Mouse (Mus musculus) kidney, adult 2 months (tissue): Measurements from ENCODE around the gene Scml4. TPM values are rescaled to one million over a fixed set of nuclear protein-coding genes. Genes with fewer than 3 reads are reported as not detected.

ENCODE experiments used
- DNase-seq: peaks from one replicate; pipeline ENCODE4 v3.0.0; 2021
- H3K27ac ChIP-seq: fragments of 200-500 bp; 2 replicates; pipeline ENCODE4 v1.5.1; 2012; ENCODE audit warnings: low read depth, low read length, control low read depth, inconsistent platforms; ENCODE audit not compliant: insufficient read depth
- H3K27me3 ChIP-seq: fragments of 200-500 bp; replicated peaks from 2 replicates; pipeline ENCODE4 v1.6.1; 2012; ENCODE audit warnings: mild to moderate bottlenecking, moderate library complexity, low read length, inconsistent platforms; ENCODE audit not compliant: control insufficient read depth, insufficient read depth
- H3K36me3 ChIP-seq: fragments of 200-500 bp; 2 replicates; pipeline ENCODE4 v1.6.1; 2012; ENCODE audit warnings: mild to moderate bottlenecking, moderate library complexity, low read length, inconsistent platforms; ENCODE audit not compliant: control insufficient read depth, insufficient read depth
- H3K4me1 ChIP-seq: fragments of 200-500 bp; 2 replicates; pipeline ENCODE4 v1.6.1; 2011; ENCODE audit warnings: low read length; ENCODE audit not compliant: control insufficient read depth, insufficient read depth
- H3K4me3 ChIP-seq: fragments of 200-500 bp; 2 replicates; pipeline ENCODE4 v1.5.1; 2011; ENCODE audit warnings: mild to moderate bottlenecking, low read depth, low read length, control low read depth; ENCODE audit not compliant: insufficient read depth
- CTCF ChIP-seq: fragments of 200-500 bp; conservative IDR thresholded peaks from 2 replicates; pipeline ENCODE4 v1.5.1; 2011; ENCODE audit warnings: low read depth, mild to moderate bottlenecking, control low read depth, low read length, moderate library complexity, mixed read lengths; ENCODE audit not compliant: insufficient read depth, insufficient read length
- POLR2A ChIP-seq: fragments of 200-500 bp; IDR thresholded peaks from one replicate; pipeline ENCODE4 v1.6.1; 2011; ENCODE audit warnings: low read depth, low read length, control low read depth
- WGBS: fragments of 180-500 bp; shearing (Covaris S2); methylation state at CpG from one replicate; pipeline ENCODE4 v1.1.7; 2018; 5-methylcytosine and 5-hydroxymethylcytosine counted together
- polyA plus RNA-seq: library from polyadenylated mRNA; depleted of rRNA; stranded (reverse); fragments of >200 nt; gene quantifications from 2 replicates; pipeline ENCODE4 v1.2.3, GENCODE M21; 2012

The Scml4 gene
- polyA plus RNA-seq, 1 experiment, result 2.2 TPM

DNA sequence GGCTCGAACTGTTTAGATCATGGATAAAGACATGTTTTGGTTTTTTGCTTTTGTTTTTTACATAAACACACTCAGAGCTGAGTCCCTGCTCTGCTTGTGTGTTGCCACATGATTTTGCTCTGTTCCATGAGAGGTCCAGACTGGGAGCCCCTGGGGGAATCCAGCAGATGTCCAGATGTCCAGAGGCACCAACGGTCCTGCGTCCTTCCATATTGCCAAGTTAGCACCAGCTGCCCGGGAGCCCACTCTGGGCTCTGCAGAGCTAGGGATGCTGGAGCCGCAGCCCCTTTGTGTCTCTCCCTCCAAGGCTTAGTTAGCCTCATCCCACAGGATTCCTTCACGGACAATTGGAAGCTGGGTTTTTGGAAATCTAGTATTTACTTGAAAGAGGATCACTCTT is 101.6 kb downstream of the Scml4 start:
- peaks cover 2% of the 10 kb centered on the region; the same call in 1 of the 2 replicates for H3K4me1 ChIP-seq
- no peak overlapping the region for H3K27ac ChIP-seq
- H3K27me3 ChIP-seq, result no peaks in the 10 kb centered on the region
- no peak for TF ChIP-seq CTCF
- TF ChIP-seq POLR2A, result no peak
- no peaks in the 10 kb centered on the region for H3K36me3 ChIP-seq
- WGBS, result 62% methylated on average over 6 of the region's 6 CpGs
- no peak overlapping the region for H3K4me3 ChIP-seq
- no peak for DNase-seq

- H3K4me1 ChIP-seq, result peaks cover 2% of the 10 kb centered on the region; the same call in 1 of the 2 replicates
- 77% methylated on average over 6 of the region's 6 CpGs for WGBS
- no peaks in the 10 kb centered on the region for H3K36me3 ChIP-seq
- peak; percentile 20 for DNase-seq
- peak overlapping the region; percentile 64; the same call in 1 of the 2 replicates for H3K27ac ChIP-seq
- no peaks in the 10 kb centered on the region for H3K27me3 ChIP-seq
- no peak for TF ChIP-seq CTCF
- TF ChIP-seq POLR2A, result no peak
- H3K4me3 ChIP-seq, result no peak overlapping the region
Observed at GRCm38 (mm10) chr10:42962181-42962601, 102.0 kb downstream of the Scml4 start.

GRCm38 (mm10) chr10:42962655-42963054 is 102.5 kb downstream of the Scml4 start:
- H3K4me1 ChIP-seq, result peaks cover 2% of the 10 kb centered on the region; the same call in 1 of the 2 replicates
- H3K27me3 ChIP-seq, result no peaks in the 10 kb centered on the region
- DNase-seq, result peak; percentile 24
- no peak overlapping the region for H3K4me3 ChIP-seq
- H3K36me3 ChIP-seq, result no peaks in the 10 kb centered on the region
- peak overlapping the region; percentile 64; the same call in 1 of the 2 replicates for H3K27ac ChIP-seq
- no peak for TF ChIP-seq CTCF
- TF ChIP-seq POLR2A, result no peak
- 83% methylated on average over 13 of the region's 13 CpGs for WGBS

GRCm38 (mm10) chr10:42963061-42963460 is 102.9 kb downstream of the Scml4 start:
- H3K27me3 ChIP-seq, result no peaks in the 10 kb centered on the region
- peaks cover 2% of the 10 kb centered on the region; the same call in 1 of the 2 replicates for H3K4me1 ChIP-seq
- TF ChIP-seq POLR2A (no peak), CTCF (no peak)
- 93% methylated on average over 2 of the region's 2 CpGs for WGBS
- no peaks in the 10 kb centered on the region for H3K36me3 ChIP-seq
- DNase-seq, result no peak
- no peak overlapping the region for H3K27ac ChIP-seq
- H3K4me3 ChIP-seq, result no peak overlapping the region

DNA sequence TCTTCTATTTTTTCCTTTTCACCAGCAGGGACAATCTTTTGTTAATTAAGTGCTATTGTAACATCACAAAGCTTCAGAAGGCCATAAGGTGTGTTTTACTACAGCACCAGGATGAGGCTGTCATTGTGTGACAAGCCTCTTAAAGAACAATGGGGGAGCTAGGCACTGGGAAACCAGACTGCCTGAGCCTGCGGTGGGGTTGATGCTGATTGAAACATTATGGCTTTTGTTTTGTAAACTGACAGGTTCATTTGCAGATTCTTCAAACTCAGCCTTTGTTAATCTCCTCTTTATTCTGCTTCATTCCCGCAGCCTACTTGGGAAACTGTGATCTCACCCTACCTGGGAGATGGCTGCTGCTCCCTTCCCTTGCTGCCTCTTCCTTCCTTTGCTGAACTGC is 108.2 kb downstream of the Scml4 start:
- Histone ChIP-seq H3K4me3 (no peak overlapping the region), H3K4me1 (peaks cover 4% of the 10 kb centered on the region; the same call in 1 of the 2 replicates), H3K27ac (no peak overlapping the region), H3K36me3 (no peaks in the 10 kb centered on the region), H3K27me3 (no peaks in the 10 kb centered on the region)
- no peak for DNase-seq
- TF ChIP-seq POLR2A (no peak), CTCF (no peak)
- WGBS, result 67% methylated on average over 2 of the region's 2 CpGs

DNA sequence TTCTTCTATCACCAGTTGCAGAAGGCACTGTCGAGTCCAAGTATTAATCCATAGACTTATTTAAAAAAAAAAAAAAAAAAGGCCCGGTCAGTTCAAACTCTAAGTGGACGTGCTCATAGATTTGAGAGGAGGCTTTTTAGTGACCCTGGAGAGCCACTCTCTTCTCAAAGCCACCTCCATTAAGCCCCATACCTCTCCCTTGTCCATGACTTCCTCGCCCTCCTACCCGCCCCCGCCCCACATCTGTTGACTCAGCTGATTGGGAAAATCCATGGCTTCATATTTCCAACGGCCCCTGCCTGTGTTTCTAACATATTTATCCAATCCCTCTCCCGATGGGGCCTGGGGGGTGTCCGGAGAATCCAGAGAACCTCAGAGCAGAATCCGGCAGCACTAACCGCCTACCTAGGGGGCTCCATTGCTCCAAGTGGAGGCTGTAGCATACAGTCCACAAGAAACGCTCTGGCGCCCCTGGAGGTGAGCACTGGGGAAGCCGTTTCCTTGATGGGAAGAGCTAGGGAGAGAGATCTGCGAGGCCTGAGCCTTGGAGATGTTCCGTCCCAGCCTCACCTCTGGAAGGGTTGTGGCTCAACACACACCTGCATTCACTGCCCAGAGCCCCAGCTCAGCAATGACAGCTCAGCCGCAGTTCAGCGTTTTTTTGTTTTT is 112.5 kb downstream of the Scml4 start:
- peak; percentile 67 for DNase-seq
- H3K27me3 ChIP-seq, result no peaks in the 10 kb centered on the region
- H3K4me3 ChIP-seq, result no peak overlapping the region
- no peaks in the 10 kb centered on the region for H3K36me3 ChIP-seq
- 28% methylated on average over 18 of the region's 18 CpGs for WGBS
- peaks cover 4% of the 10 kb centered on the region; the same call in 1 of the 2 replicates for H3K4me1 ChIP-seq
- peak; percentile 62 for TF ChIP-seq CTCF
- TF ChIP-seq POLR2A, result no peak
- H3K27ac ChIP-seq, result no peak overlapping the region

GRCm38 (mm10) chr10:42973537-42973936 is 113.4 kb downstream of the Scml4 start:
- Histone ChIP-seq H3K27me3 (no peaks in the 10 kb centered on the region), H3K4me1 (peaks cover 4% of the 10 kb centered on the region; the same call in 1 of the 2 replicates), H3K36me3 (no peaks in the 10 kb centered on the region), H3K27ac (no peak overlapping the region), H3K4me3 (no peak overlapping the region)
- TF ChIP-seq CTCF, result no peak
- no peak for TF ChIP-seq POLR2A
- DNase-seq, result no peak
- WGBS, result 58% methylated on average over 4 of the region's 4 CpGs
